Mouse (Mus musculus) lung, adult 18-20 months (tissue): ENCODE measurements around the gene Stac3.

Experiments
- DNase-seq, 2 experiments: peaks; one replicate each; pipeline ENCODE4 v3.0.0; 2022; ENCODE audit warnings: mixed read lengths in 2 of 2

Stac3 gene

DNA sequence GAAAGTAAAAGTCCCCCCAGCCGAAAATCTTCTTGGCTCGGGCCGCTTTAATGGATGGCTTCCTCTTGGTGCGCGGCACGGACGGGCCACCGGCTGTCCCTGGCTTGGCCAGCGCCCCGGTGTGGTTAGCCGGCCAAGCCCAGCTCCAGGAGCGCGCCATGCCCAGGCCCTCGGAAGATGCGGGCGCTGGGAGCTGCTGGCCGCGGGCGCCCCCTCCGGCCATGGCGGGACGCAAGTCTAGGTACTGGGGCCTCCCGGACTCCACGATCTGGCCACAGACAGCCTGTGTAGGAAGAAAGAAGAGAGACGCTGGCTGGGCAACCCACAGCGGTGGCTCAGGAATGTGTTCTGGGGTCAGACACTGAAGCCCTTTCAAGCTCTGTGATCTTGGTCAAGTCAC, 25.2 kb downstream of the Stac3 start:
- peak in 1 of 2 experiments; percentile 52 for DNase-seq

DNA sequence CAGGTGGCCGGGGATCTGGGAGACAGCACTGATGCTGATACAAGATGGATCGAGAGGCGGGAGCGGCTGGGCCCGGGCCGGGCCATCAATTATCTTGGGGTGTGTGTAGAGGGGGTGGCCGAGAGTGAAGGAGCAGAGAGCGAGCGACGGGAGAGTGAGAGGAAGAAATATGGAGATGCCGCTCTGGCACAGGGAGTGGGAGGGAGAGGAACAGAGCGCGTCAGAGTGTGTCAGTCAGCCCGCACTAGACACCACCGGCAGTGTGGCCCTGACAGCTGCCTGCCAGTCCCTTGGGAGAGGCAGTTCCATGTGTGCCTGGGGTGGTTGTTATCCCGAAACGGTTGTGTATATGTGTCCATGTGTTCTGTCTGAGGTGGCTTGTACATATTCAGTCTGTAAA, 26.0 kb downstream of the Stac3 start:
- no peak for DNase-seq

DNA sequence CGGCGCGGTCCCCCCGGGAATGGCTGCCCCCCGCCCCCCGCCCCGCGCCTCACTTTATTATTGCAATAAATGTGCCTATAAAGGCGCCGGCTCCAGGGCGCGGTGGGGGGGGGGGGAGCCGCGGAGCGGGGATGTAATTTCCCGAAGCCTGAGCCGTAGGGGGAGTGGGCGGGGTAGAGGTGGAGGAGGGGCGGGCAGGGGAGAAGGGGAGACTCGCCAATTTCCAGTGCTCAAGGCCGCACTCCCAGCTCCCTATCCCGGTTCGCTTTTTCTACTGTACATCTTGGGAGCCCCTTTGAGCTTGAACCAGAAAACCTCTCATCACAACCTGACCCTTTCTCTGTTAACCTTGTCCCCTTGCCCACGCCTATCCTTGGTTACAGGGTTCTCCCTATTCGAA, 29.5 kb downstream of the Stac3 start:
- DNase-seq: no peak

DNA sequence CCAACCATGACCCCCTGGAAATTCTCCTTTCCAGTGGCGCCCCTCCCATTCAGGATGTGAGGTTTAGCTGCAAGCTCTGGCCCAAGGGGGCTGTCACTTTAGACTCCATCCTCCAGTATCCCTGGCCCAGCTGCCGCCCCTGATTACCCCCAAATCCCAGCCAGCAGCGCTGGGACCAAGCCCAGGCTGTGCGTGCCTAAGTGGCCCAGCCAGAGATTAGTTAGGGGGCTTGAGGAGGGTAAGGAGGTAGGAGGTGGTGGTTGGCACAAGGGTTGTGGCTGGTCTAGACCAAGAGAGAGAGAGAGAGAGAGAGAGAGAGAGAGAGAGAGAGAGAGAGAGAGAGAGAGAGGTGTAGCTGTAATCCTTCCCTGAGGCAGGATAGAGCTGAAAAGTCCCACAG, 30.1 kb downstream of the Stac3 start:
- no peak for DNase-seq

DNA sequence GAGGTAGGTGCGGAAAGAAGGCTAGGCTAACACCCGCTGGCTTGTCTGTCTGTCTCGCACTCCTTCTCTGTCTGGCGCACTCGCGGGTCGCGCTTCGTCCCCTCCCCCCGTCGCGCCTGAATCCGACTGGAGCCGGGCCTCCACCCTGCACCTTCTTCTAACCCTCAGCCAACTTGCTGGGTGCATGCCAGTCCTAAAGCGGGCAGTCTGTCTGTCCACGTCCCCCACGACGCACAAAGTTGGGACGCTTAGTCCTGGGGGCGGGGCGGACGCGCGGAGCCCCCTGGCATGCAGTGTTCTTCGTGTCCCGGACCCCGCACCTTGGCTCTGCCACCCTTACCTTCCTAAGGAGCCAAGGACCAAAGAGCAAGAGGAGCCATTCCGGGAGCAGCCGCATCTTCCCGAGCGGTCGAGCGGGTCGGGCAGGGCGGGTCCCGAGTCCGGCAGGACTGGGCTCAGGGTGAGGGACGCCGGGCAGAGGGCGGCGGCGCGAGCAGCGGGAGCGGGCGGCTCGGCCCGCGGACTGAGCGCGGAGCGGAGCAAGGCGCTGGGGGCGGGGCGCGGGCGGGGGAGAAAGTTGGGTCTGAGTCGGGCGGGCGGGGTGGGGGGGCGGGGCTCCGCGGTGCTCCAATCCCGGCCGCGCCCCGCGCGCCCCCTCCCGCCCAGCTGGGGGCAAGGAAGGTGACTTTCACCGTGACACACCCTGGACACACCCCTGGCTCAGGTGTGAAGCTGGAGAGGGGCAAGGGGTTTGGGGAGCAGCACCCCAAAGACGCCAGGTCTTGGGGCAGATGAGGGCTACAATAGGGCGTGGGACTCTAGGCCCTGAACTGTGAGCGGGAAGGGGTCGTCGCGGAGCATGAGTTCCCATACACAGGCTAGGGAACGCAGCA, 32.8 kb downstream of the Stac3 start, which contains the start of gene Nxph4:
Nxph4 (minus strand) TSS at position 524 of the 893 bp plus-strand sequence.
- peak in 1 of 2 experiments; percentile 38 for DNase-seq

DNA sequence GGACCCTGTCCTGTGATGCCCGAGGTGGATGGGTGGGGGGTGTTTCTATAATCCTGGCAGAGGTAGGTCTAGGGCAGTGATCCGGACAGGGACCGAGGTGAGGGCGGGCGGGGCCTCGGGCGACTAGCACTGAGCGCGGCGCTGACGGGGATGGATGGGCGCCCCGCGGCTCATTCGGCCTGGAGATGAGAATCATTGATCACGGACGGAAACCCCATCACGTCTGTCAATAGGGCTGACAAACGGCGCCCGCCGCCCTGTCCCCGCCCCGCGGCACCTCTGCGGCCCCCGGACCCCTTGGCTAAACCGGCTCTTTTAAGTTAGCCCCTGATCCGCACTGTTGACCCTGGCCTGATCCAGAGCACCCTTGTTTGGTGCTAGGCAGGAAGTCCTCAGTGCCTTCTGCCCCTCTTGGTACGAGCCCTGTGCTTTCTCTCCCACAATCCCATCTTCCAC, 33.5 kb downstream of the Stac3 start:
- no peak for DNase-seq

DNA sequence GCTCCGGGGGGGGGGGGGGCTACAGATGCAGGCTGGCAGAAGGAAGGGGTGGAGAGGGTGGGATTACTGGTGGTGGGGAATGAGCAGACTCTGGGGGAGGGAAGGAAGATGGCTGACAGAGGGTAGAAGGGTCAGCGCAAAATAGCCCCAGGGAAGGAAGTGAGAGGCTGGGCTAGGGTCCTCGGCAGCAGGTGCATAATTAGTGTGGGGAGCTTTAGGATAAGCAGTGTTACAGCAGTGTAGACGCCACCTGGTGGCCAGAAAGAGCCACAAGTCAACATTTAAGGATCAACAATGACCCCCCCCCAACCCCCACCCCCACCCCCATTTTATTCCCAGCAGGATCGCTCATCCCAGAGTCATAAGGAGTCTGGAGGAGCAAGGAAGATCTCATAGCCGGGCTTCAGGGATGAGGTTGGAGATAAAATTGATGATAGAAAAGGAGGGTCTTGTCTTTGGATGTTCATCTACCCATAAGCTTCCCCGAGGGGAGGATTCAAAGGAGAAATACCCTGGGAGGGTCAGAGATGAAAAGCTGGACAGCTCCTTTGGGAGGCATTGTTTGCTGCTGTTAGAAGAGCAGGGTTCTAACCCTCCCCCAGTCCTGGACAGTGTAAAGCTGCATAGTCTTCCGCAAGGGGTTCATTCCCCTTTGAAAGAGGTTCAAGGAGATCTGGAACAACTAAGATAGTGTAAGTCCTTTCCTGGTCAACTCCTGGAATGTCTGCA, 35.3 kb downstream of the Stac3 start:
- DNase-seq: peak in 1 of 2 experiments; percentile 34

DNA sequence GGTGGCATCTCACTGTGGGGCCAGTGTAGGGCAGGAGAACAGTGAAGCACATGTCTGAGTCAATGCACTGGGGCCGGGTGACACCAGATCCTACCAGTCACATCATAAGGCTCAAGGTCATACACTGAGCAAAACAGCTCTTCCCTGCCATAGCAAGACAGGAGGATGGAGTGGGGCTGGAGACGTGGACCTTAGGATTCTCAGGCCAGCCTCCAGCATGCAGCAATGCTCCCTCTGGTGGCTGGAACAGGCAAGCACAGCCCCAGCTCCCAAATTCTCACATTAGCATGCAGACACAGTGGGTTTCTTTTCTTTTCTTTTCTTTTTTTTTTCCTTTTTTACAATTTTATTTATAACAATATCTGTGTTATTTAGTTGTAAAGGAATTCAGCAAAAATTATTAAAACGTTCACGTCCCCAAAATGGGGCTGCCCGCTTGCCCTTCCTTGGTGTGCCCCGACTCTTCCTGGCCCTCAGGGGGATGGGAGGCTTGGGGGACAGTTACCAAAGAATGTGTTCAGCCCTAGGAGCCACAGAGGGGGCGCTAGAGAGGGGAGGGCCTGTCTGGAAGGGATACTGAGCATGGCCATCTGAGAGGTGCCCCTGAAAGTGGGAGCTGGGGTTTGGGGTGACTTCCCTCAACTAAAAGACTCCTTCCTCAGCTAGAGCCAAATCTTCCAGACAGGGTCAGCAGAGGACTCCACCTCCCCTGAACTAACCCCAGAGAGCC, 36.5 kb downstream of the Stac3 start:
- DNase-seq: peak; percentile 73 to 77

DNA sequence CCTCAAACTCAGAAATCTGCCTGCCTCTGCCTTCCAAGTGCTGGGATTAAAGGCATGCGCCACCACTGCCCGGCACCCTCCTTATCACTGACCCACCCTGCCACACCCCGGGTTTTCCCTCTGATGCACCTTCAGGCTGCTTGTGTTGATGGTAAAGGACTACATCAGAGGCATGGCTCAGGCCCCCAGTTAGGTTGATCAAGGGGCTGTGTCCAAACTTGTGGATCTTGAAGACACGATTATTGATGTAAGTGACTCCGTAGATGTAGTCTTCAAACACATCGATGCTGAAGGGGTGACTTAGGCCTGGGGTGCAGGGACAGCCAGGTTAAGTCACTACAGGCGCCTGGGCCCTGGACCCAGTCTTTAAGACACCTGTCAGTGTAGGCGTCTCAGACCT, 40.0 kb downstream of the Stac3 start:
- DNase-seq: no peak

DNA sequence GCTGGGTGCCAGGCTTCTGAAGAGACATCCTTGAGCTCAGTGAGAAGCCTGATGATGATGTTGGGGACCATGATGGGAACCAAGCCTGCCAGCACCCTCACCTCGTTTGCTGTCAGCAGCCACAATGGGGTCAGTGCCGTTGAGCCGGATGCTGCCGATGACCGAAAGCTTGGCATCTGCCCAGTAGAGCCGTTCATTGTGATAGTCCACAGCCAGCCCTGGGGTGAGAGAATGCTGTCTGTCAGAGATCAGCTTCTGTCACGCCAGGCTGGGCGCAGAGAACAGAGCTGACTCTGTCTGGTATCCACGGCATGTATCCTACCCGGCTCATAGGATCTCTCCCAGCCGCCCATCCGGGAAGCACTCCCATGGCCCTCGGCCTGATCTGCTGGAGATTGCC, 40.6 kb downstream of the Stac3 start:
- no peak for DNase-seq

DNA sequence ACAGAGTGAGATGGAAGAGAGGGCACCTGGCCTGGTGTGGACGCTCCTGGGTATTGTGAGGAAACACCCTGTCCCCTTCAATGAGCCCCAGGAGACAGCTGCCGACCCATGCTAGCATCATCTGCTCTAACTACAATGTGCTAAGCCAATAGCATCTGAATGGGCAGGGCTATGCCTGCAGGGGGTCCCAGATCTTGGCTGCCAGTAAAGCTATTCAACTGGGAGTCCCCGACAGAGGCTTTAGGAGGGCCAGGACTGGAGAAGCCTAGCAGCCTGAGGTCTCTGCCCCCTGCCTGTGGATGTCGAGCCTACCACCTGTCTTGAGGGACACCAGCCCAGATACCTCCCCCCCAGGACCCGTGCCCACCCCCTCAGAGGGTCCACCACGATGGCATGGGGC, 41.2 kb downstream of the Stac3 start:
- no peak for DNase-seq

DNA sequence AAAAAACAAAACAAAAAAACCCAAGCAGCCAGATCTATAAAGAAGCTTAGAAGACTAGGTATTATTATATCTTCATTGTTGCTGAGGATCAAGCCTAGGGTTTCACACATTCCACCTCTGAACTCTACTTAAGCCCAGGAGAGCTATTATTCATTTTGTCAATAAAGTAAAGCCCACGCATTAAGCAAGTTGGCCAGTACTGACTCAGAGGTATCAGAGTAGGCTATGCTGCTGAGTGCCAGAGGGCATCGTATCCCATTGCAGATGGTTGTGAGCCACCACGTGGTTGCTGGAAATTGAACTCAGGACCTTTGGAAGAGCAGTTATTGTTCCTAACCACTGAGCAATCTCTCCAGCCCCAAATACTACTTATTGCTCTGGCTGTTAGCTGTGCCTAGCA, 42.4 kb downstream of the Stac3 start:
- no peak for DNase-seq

DNA sequence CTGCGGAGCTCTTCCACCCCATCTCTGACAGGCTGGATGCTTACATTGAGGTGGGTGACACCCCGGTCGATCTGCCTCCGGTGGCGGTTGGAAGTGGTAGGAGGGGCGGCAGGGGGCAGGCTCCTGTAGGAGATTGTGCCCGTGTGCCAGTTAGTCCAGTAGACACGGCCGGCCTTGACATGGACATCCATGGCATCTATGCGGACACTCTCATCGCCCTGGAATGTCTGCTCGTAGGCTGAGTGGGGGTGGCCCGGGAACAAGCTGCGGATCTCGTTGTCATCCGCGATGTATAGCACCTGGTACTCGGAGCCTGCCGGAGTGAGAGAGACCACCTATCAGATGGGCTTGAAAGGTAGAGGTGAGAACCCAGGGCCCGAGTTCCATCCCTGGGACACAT, 42.9 kb downstream of the Stac3 start:
- no peak for DNase-seq

DNA sequence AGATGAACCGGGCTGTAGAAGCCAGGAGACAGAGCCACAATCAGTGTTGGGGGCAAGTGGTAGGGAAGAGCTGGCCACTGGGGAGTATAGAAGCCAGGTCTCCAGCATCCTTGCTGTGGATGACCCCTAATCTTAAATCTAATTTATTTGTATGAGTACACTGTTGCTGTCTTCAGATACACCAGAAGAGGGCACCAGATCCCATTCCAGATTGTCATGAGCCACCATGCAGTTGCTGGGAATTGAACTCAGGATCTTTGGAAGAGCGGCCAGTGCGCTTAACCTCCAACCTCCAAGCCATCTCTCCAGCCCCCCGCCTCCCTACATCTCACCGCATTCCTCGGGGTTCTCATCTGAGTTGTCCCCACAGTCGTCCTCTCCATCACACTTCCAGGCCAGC, 45.0 kb downstream of the Stac3 start:
- no peak for DNase-seq

DNA sequence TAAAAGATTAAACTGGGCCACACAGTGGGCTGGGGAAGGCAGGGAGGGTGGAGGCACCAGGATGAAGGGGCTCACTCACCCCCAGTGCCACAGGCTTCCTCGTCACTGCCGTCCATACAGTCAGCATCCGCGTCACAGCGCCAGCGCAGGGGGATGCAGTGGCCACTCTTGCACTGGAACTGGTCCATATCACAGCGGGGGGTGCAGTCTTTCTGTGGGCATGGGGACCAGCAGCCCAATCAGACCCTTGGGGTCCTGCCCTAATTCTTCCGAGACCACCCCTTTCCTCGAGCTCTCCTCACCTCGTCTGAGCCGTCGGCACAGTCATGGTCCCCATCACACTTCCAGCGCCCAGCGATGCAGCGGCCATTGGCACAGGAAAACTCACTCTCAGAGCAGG, 46.8 kb downstream of the Stac3 start:
- DNase-seq: no peak

DNA sequence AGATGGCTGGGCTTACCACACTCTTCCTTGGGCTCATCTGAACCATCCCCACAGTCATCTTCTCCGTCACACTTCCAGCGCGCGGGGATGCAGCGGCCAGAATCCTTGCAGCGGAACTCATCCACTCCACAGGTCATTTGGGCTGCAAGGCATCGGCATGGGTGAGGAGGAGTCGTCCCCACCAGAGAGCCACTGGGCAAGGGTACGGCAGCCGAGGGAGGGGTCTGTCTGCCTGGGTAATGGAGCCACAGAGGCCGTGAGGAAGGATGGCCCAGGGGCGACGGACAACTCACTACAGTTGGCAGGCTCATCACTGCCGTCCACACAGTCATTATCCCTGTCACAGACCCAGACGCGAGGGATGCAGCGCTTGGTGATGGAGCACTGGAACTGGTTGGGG, 48.4 kb downstream of the Stac3 start:
- no peak for DNase-seq

DNA sequence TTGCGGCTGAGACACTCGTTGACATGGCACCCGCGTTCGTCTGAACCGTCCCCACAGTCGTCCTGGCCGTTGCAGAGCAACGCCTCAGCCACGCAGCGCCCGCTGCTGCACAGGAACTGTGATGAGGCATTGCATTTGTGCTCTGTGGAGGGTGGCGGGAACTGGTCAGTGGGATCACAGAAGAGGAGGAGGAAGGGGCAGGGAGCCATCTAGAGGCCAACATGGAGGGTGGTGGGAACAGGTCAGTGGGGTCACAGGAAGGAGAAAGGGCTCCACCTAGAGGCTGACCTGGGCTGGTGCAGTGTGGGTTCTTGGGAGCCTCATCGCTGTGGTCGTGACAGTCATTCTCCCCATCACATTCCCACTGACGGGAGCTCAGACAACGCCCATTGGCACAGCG, 54.2 kb downstream of the Stac3 start:
- DNase-seq: no peak

DNA sequence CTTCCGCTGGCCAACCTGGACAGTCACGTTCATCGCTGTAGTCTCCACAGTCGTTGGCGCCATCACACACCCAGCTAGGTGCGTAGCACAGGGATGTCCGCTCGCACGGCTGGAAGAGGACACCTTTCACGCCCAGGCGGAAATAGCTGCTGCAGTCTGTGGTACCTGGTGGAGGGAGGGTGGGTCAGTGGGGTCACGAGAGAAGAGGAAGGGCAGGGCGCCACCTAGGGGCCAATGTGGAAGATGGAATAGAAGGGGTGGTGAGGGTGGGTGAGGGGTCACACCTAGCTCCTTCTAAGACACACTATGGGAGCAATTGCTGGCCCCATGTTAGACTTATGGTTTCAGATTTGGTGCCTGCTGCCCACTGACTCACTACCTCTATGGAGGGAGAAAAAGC, 55.9 kb downstream of the Stac3 start:
- DNase-seq: no peak
